Mouse (Mus musculus) left cerebral cortex, postnatal 36 days (tissue): Measurements from ENCODE around the gene Mfap3. TPM values are rescaled to one million over a fixed set of nuclear protein-coding genes. Genes with fewer than 3 reads are reported as not detected.

ENCODE experiments used
- DNase-seq, 2 experiments: peaks; one replicate each; pipeline ENCODE4 v3.0.0; 2021 to 2022; ENCODE audit warnings: low spot score in 2 of 2, mixed read lengths in 1 of 2
- intact Hi-C: fragments of 180-260 bp; cut with DNase I; formaldehyde crosslinking; loops from one replicate; pipeline ENCODE4 v1.15.1; 2025
- total RNA-seq, 2 experiments: library from RNA; stranded (reverse); gene quantifications; 2 replicates each; pipeline ENCODE4 v1.2.3; 2021

Gene Mfap3
- total RNA-seq, 2 experiments from 2014 or later: 20.9 to 26.4 TPM

GRCm38 (mm10) chr11:57576871-57577515 lies 58.5 kb downstream of the Mfap3 start:
- no peak for DNase-seq

GRCm38 (mm10) chr11:57582818-57583635 lies 64.6 kb downstream of the Mfap3 start:
- no peak for DNase-seq
- intact Hi-C loops: no loop called here

More at GRCm38 (mm10) chr11:57576871-57577515, 58.5 kb downstream of the Mfap3 start:
- intact Hi-C loops: no loop called here

Other genes starting within 250 kb of the Mfap3 start
- 10 to 100 TPM; 26.9 to 34.7 TPM for gene Fam114a2, start within 50 bp of the Mfap3 start, total RNA-seq
- gene Galnt10, start 126.8 kb downstream of the Mfap3 start, total RNA-seq: 1 to 10 TPM; 6.3 to 8.1 TPM